Mouse (Mus musculus) embryonic facial prominence, embryonic 15.5 days (tissue): ENCODE measurements around the gene Calm1. TPM values are rescaled to one million over a fixed set of nuclear protein-coding genes. Genes with fewer than 3 reads are reported as not detected.
"Not testable (repeated sequence)": the region's sequence is repeated elsewhere in the genome, so short reads cannot be mapped to it uniquely, and the experiment has no call there.

Experiments used
- ATAC-seq: fragments of 200-750 bp; cut with Nextera tagmentation; 2 replicates; pipeline ENCODE4 v1.8.0; 2017; ENCODE audit warnings: low read depth, moderate TSS enrichment; ENCODE audit not compliant: insufficient number of reproducible peaks, low FRiP score, low TSS enrichment
- H3K27ac ChIP-seq: fragments of 300-500 bp; sonication (generic); replicated peaks from 2 replicates; pipeline ENCODE4 v1.5.1; 2015; ENCODE audit warnings: mild to moderate bottlenecking, inconsistent platforms
- H3K27me3 ChIP-seq: fragments of 300-500 bp; sonication (generic); 2 replicates; pipeline ENCODE4 v1.6.1; 2015; ENCODE audit warnings: inconsistent platforms
- H3K36me3 ChIP-seq: fragments of 300-500 bp; sonication (generic); 2 replicates; pipeline ENCODE4 v1.6.1; 2015; ENCODE audit warnings: mild to moderate bottlenecking, inconsistent platforms
- H3K4me1 ChIP-seq: fragments of 300-500 bp; sonication (generic); 2 replicates; pipeline ENCODE4 v1.6.1; 2015; ENCODE audit warnings: inconsistent platforms
- H3K4me2 ChIP-seq: fragments of 300-500 bp; sonication (generic); replicated peaks from 2 replicates; pipeline ENCODE4 v1.6.1; 2015; ENCODE audit warnings: mild to moderate bottlenecking, inconsistent platforms
- H3K4me3 ChIP-seq: fragments of 300-500 bp; sonication (generic); replicated peaks from 2 replicates; pipeline ENCODE4 v1.5.1; 2015; ENCODE audit warnings: mild to moderate bottlenecking, inconsistent platforms
- H3K9ac ChIP-seq: fragments of 300-500 bp; sonication (generic); 2 replicates; pipeline ENCODE4 v1.6.1; 2015; ENCODE audit warnings: inconsistent platforms
- H3K9me3 ChIP-seq: fragments of 300-500 bp; sonication (generic); replicated peaks from 2 replicates; pipeline ENCODE4 v1.6.1; 2016; ENCODE audit warnings: inconsistent platforms
- WGBS: fragments of 180-500 bp; shearing (Covaris S2); methylation state at CpG from one replicate; pipeline ENCODE4 v1.1.7; 2015; 5-methylcytosine and 5-hydroxymethylcytosine counted together
- polyA plus RNA-seq: library from polyadenylated mRNA; unstranded; fragments of >200 nt; fragmentation: Nextera tagmentation; extraction: Ambion mirVana; gene quantifications from 2 replicates; pipeline ENCODE4 v1.2.1, GENCODE M21; 2015

The Calm1 gene
- polyA plus RNA-seq, 1 experiment from 2014 or later = 1,471 TPM

- Histone ChIP-seq H3K9ac (no peak overlapping the region), H3K9me3 (no peaks in the 10 kb centered on the region), H3K27ac (no peak overlapping the region), H3K4me3 (no peak overlapping the region), H3K4me2 (no peak overlapping the region), H3K4me1 (no peaks in the 10 kb centered on the region; the same call in 1 of the 2 replicates), H3K36me3 (no peaks in the 10 kb centered on the region), H3K27me3 (no peaks in the 10 kb centered on the region)
- WGBS = 39% methylated on average over 6 of the region's 6 CpGs
- ATAC-seq = no peak
Measured at GRCm38 (mm10) chr12:100178898-100179440, 20.3 kb upstream of the Calm1 start.

GRCm38 (mm10) chr12:100180802-100181201 is 18.4 kb upstream of the Calm1 start:
- Histone ChIP-seq H3K36me3 (no peaks in the 10 kb centered on the region), H3K27me3 (no peaks in the 10 kb centered on the region), H3K4me2 (no peak overlapping the region), H3K9ac (no peak overlapping the region), H3K4me1 (no peaks in the 10 kb centered on the region; the same call in 1 of the 2 replicates), H3K27ac (no peak overlapping the region), H3K9me3 (no peaks in the 10 kb centered on the region), H3K4me3 (no peak overlapping the region)
- ATAC-seq = no peak
- WGBS = 83% methylated on average over 13 of the region's 13 CpGs

GRCm38 (mm10) chr12:100182676-100183075 is 16.6 kb upstream of the Calm1 start:
- H3K9ac ChIP-seq = no peak overlapping the region
- H3K4me3 ChIP-seq = no peak overlapping the region
- WGBS = 86% methylated on average over 2 of the region's 2 CpGs
- H3K9me3 ChIP-seq = no peaks in the 10 kb centered on the region
- no peak overlapping the region for H3K27ac ChIP-seq
- peaks cover 4% of the 10 kb centered on the region for H3K4me1 ChIP-seq
- no peak overlapping the region for H3K4me2 ChIP-seq
- no peaks in the 10 kb centered on the region for H3K36me3 ChIP-seq
- no peak for ATAC-seq
- no peaks in the 10 kb centered on the region for H3K27me3 ChIP-seq

GRCm38 (mm10) chr12:100183970-100184369 is 15.3 kb upstream of the Calm1 start:
- Histone ChIP-seq H3K4me1 (peaks cover 7% of the 10 kb centered on the region), H3K27me3 (no peaks in the 10 kb centered on the region), H3K36me3 (no peaks in the 10 kb centered on the region), H3K9ac (no peak overlapping the region), H3K4me2 (no peak overlapping the region), H3K4me3 (no peak overlapping the region), H3K27ac (no peak overlapping the region), H3K9me3 (no peaks in the 10 kb centered on the region)
- 74% methylated on average over 5 of the region's 5 CpGs for WGBS
- ATAC-seq = no peak

GRCm38 (mm10) chr12:100184976-100185375 is 14.3 kb upstream of the Calm1 start:
- H3K9me3 ChIP-seq, H3K4me2 ChIP-seq, H3K9ac ChIP-seq, H3K27me3 ChIP-seq, ATAC-seq, H3K36me3 ChIP-seq, H3K27ac ChIP-seq, H3K4me3 ChIP-seq, H3K4me1 ChIP-seq: not testable (repeated sequence)
- WGBS = 91% methylated on average over 2 of the region's 2 CpGs

GRCm38 (mm10) chr12:100185897-100186296 is 13.3 kb upstream of the Calm1 start:
- Histone ChIP-seq H3K4me2 (peak overlapping the region; percentile 86; the same call in 1 of the 2 replicates), H3K36me3 (no peaks in the 10 kb centered on the region), H3K27ac (0 out of 2 replicates have a peak overlapping the region, but pooled peaks have one; percentile 39), H3K9me3 (no peaks in the 10 kb centered on the region), H3K27me3 (no peaks in the 10 kb centered on the region), H3K4me3 (no peak overlapping the region), H3K4me1 (peaks cover 7% of the 10 kb centered on the region), H3K9ac (no peak overlapping the region)
- ATAC-seq = no peak
- 69% methylated on average over 7 of the region's 7 CpGs for WGBS

- Histone ChIP-seq H3K9me3 (no peaks in the 10 kb centered on the region), H3K36me3 (no peaks in the 10 kb centered on the region), H3K9ac (peak overlapping the region; percentile 71; the same call in 1 of the 2 replicates), H3K27me3 (no peaks in the 10 kb centered on the region), H3K4me2 (peak overlapping the region; percentile 86), H3K4me1 (peaks cover 7% of the 10 kb centered on the region), H3K4me3 (peak overlapping the region; percentile 68), H3K27ac (peak overlapping the region; percentile 100)
- ATAC-seq = no peak
- WGBS = 15% methylated on average over 6 of the region's 6 CpGs
Measured at GRCm38 (mm10) chr12:100186376-100186775, 12.9 kb upstream of the Calm1 start.

GRCm38 (mm10) chr12:100187013-100187755 is 12.1 kb upstream of the Calm1 start:
- peak; percentile 100 for ATAC-seq
- Histone ChIP-seq H3K27ac (peak overlapping the region; percentile 100), H3K36me3 (no peaks in the 10 kb centered on the region), H3K4me2 (peak overlapping the region; percentile 86), H3K27me3 (no peaks in the 10 kb centered on the region), H3K4me3 (peak overlapping the region; percentile 68), H3K9ac (peak overlapping the region; percentile 71), H3K4me1 (peaks cover 7% of the 10 kb centered on the region), H3K9me3 (no peaks in the 10 kb centered on the region)
- under 1% methylated on average over 52 of the region's 52 CpGs for WGBS

- H3K4me1 ChIP-seq = peaks cover 7% of the 10 kb centered on the region
- H3K36me3 ChIP-seq = no peaks in the 10 kb centered on the region
- H3K27ac ChIP-seq = peak overlapping the region; percentile 100
- peak overlapping the region; percentile 86 for H3K4me2 ChIP-seq
- no peak for ATAC-seq
- no peaks in the 10 kb centered on the region for H3K27me3 ChIP-seq
- H3K4me3 ChIP-seq = peak overlapping the region; percentile 68
- no peaks in the 10 kb centered on the region for H3K9me3 ChIP-seq
- H3K9ac ChIP-seq = peak overlapping the region; percentile 64
- whole genome bisulfite sequencing = under 1% methylated on average over 29 of the region's 29 CpGs
Measured at GRCm38 (mm10) chr12:100187756-100188430, 11.3 kb upstream of the Calm1 start.

GRCm38 (mm10) chr12:100190802-100191201 is 8.4 kb upstream of the Calm1 start:
- Histone ChIP-seq H3K4me1 (peaks cover 7% of the 10 kb centered on the region), H3K36me3 (no peaks in the 10 kb centered on the region), H3K4me2 (no peak overlapping the region), H3K4me3 (no peak overlapping the region), H3K9me3 (no peaks in the 10 kb centered on the region), H3K27ac (no peak overlapping the region), H3K27me3 (no peaks in the 10 kb centered on the region), H3K9ac (no peak overlapping the region)
- 84% methylated on average over 6 of the region's 6 CpGs for WGBS
- no peak for ATAC-seq

- Histone ChIP-seq H3K27ac (no peak overlapping the region), H3K4me3 (no peak overlapping the region), H3K9me3 (no peaks in the 10 kb centered on the region), H3K36me3 (no peaks in the 10 kb centered on the region), H3K4me1 (no peaks in the 10 kb centered on the region), H3K9ac (no peak overlapping the region), H3K4me2 (no peak overlapping the region), H3K27me3 (no peaks in the 10 kb centered on the region)
- 95% methylated on average over 1 of the region's 1 CpGs for WGBS
- ATAC-seq = no peak
Measured at GRCm38 (mm10) chr12:100194181-100194580, 5.1 kb upstream of the Calm1 start.
